Mouse (Mus musculus): ENCODE data around the gene Lrrc73.

Lrrc73 gene

DNA sequence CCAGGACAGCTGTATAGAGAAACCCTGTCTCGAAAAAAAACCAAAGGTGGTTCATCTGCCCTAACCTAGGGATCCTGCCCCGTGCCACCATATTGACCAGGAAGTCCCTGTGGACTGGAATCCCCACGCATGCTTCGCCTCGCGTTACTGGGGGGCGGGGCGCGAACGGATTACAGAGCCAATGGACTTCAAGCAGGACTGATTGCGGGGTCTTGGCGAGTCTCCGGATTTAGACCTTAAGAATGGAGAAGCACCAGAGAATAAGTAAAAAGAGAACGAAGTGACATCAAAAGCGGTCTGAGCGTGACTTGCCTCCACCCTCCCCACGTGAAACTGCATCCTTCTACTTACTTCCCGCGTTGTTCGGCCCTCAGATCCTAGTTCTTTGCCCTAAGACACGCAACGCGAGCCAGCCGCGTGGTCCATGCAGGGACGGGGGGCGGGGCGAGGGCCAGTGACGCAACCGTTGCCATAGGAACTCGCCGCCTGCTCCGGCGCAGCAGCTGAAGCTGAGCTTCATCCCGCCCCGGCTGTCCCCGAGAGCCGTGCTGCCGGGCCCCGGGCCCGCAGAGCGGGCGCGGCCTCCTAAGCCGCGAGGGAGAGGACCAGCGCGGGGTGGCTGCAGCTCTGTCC lies at the start of gene Lrrc73:
Gene Lrrc73, plus strand, starts transcription at position 80 of the 633 bp plus-strand sequence.
- in situ Hi-C loops (cut with MboI, MseI), result no loop called here

DNA sequence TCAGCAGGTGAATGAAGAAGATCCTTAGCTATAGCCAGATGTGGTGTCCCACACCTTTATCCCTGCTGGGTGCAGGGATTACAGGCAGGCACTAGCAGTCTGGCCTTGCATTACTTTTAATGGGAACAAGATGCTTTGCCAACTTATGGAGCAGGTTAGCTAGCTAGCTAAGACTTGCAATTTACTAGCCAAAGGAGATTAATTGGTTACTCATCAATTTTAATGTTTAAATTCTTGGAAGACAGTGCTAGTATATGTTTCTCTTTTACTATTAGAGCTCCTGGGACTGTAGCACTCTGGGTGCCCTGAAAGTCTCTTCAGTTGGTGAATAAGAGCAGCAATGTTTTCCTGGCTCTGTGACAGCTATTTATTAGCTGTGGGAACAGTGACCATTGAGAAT lies 46.7 kb upstream of the Lrrc73 start:
- in situ Hi-C loops (cut with MboI, MseI), result no loop called here

DNA sequence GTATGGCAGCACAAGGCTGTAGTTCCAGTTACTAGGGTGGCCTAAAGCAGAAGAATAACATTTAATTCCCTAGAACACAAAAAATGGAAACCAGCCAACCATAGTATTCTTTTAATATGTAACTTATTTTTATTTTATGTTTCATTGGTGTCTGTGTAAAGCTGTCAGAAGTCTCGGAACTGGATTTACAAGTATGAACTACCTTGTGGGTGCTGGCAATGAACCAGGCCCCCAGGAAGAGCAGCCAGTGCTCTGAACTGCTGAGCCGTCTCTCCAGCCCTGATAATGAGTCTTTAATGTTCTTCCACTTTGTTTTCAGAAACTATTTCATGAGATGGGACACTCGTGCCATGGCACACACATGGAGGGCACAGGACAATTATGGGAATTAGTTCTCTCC lies 42.8 kb upstream of the Lrrc73 start:
- in situ Hi-C loops (cut with MboI, MseI), result loop anchor here (10.0 kb wide), 1 partner anchor 744 kb away; no protein-coding TSS in a partner anchor

DNA sequence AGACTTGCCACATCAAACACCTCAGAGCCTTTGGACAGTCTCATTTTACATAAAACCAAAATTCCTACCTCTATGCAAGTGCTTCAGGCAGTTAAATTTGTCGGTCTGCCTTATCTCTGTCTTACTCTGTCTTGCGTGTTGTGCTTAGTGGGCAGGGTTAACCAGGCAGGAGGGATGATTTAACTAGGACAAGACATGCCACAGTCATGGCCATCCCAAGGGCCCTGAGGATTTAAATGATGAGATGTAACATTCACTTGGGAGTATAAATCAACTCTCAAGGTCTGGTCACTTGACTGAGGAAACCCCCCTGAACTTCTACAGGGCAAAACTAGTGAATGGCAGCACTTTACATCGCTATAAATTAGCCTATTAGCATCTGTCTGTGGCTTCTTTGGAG lies 31.7 kb upstream of the Lrrc73 start:
- in situ Hi-C loops (cut with MboI, MseI), result no loop called here

DNA sequence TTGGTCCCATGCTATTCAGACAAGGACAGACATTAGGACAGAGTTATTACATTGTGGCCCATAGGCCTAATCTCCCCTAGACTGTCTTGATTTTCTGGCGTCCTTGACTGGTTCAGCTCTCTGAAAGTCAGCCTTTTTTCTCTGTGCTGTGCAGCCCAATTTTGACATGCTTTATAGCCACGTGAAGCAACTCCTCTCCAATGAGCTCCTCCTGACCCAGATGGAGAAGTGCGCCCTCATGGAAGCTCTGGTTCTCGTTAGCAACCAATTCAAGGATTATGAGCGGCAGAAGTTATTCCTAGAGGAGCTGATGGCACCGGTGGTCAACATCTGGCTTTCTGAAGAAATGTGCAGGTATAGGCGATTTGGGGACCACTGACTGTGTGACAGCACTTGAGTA lies 25.8 kb upstream of the Lrrc73 start:
- in situ Hi-C loops (cut with MboI, MseI), result no loop called here

DNA sequence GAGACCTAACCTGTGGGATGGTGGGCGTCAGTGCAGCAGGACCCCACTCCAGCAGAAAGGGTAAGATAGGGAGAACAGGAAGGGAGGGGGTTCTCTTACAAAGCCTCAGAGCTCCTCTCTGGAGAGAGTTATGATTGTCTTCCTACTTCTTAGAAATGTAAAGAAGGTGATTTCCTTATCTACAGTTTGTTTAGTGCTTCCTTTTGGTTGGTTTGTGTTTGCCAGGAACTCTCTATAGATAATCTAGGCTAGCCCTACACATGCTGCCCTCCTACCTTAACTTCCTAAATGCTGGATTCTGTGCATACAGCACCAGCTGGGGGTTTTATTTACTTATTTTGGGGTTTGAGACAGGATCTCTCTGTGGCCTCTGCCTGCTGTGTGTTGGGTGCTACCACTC lies 17.3 kb upstream of the Lrrc73 start:
- in situ Hi-C loops (cut with MboI, MseI), result no loop called here

DNA sequence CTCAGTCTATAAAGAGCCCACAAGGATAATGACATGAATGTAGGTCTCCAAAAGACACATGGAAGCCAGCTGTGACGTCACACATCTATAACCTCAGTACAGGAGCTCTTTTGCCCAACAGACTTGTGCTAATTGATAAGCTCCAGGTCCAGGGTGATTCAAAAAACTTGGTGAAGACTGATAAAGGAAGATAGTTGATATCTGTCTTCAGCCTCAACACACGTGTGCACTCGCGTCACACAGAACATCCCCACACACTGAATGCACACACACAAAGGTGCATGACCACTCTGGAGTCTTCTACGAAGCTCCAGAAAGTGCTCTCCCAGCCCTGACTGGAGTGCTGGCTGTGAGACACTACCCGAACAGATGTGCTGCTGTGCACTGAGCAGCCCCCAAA lies 16.3 kb upstream of the Lrrc73 start:
- in situ Hi-C loops (cut with MboI, MseI), result no loop called here

DNA sequence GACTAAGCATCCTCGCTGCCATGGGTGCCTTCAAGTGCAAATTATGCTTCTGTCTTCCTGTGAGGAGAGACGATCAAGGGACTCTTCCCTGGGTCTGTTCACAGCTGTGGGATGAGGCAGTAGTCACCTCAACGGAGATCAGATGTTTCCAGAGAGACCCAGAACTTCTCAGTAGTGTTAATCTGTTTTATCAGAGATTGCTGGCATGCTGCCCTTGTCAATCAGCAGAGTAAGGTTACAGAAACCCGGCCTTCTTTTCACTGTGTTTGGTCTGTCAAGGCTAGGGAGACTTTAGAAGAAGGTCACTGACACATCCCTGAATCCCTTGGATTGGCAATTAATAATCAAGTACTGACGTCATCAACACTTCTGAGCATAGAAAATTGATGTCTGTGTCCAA lies 15.9 kb upstream of the Lrrc73 start:
- in situ Hi-C loops (cut with MboI, MseI), result no loop called here

DNA sequence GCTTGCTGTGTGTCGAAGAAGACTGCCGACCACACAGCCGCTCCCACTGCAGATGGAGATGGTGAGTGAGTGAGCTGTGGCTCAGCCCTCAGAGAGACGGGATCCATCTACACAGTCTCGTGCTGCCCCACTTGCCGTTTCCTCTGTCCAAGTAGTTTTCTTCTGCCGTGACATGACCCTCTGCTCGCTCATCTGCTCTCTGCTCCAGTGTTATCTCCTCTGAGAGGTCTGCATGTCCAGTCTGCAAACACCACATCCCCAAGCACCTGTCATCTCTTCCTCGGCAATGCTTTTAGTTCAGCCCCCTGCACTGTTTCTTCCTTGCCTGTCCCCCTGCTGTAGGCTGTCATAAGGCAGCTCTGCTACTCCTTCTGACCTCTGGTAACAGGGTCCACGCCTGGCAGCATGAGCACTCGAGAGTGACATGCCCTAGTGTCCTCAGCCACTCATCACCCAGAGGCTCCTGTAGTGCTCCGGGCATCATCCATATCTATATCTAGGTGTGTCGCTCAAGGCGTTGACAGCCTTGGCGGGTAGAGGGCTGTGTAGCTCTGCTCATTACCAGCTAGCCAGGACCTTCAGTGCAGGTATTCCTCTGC lies 13.7 kb upstream of the Lrrc73 start:
- in situ Hi-C loops (cut with MboI, MseI), result no loop called here

DNA sequence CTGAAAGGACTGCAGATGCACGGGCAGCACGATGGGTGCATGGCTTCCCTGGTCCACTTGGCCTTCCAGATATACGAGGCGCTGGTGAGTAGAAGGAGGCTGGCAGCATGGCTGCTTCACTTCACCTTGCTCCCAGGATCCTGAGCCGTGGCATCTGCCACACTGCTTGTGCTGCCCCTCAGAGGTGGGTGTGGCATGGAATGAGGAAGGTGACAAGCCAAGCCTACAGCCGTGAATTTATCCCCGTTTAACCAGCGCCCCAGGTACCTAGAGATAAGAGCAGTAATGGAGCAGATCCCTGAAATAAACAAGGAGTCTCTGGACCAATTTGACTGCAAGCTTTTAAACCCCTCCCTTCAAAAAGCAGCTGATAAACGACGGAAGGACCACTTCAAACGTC lies 11.9 kb upstream of the Lrrc73 start:
- in situ Hi-C loops (cut with MboI, MseI), result no loop called here

DNA sequence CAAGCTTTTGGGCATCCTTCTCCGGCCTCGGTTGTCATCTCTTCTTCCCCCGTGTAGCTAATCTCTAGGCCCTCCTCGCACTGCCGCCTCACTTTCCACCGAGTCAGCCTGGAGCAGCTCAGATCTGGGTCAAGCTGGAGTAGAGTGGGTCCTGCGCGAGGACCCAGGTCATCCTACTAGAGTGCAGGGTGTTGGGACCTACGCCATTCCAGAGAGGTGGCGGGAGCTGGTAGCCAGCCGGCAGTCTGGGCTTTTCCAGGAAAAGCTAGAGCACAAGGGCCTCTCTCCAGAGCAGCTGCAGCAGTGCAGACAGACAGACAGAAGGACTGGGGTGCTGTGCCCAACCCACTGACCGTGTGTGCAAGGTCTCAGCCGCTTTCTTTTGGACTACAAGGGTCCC lies 11.1 kb upstream of the Lrrc73 start:
- in situ Hi-C loops (cut with MboI, MseI), result no loop called here

DNA sequence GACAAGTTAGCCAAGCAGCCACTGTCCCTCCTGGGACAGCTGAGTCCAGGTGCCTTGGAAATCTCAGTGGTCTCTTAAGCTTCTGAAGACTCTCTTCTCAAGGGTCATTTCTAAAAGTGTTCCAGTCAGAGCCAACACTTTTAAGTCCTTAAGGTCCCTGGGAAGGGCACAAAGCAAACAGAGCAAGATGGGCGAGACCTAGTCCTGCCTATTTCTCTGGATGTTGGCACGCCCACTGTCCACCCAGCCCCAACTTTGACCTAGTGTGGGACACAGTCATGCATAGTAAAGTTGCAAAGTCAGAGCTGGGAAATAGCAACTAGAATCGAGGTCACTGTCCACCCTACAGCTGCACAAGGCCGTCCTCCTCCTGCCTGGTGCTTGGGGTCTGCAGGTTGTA lies 10.3 kb upstream of the Lrrc73 start:
- in situ Hi-C loops (cut with MboI, MseI), result no loop called here

DNA sequence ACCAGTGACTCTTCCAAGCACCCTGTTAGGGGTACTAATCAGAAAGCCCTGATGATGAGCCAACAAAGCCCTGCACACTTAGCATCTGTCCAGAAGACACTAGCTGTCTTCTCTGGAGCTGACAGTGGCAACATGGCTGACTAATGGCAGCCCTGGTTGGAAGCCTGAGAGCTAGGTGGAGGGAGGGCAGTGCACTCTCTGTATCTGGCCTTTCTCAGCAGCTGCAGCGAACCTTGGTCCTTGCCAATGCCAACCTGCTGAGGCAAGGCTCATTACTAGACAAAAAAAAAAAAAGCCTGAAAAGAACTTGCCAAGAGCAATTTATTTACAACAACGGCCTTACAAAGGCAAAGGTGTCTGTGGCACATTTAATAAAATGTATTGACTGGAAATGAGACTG lies 9.7 kb upstream of the Lrrc73 start:
- in situ Hi-C loops (cut with MboI, MseI), result no loop called here

DNA sequence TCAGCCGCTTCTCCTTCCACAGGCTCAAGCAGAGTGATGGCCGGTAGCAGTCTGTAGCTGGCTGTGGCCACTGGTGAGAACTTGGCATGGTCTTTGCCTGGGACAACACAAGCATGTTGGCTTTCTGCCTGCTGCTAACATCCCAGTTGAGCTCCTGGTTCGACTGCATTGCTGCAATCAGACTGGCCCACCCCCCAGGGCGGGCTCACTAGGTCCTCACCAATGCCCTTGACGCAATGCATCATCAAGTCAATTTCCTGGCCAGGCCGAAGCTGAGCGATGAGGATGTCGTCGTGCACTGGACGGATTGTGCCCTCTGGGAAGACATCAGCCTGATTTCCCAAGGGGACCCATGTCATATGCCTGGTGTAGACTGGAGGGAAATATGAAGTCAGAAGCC lies 8.8 kb upstream of the Lrrc73 start:
- in situ Hi-C loops (cut with MboI, MseI), result no loop called here

DNA sequence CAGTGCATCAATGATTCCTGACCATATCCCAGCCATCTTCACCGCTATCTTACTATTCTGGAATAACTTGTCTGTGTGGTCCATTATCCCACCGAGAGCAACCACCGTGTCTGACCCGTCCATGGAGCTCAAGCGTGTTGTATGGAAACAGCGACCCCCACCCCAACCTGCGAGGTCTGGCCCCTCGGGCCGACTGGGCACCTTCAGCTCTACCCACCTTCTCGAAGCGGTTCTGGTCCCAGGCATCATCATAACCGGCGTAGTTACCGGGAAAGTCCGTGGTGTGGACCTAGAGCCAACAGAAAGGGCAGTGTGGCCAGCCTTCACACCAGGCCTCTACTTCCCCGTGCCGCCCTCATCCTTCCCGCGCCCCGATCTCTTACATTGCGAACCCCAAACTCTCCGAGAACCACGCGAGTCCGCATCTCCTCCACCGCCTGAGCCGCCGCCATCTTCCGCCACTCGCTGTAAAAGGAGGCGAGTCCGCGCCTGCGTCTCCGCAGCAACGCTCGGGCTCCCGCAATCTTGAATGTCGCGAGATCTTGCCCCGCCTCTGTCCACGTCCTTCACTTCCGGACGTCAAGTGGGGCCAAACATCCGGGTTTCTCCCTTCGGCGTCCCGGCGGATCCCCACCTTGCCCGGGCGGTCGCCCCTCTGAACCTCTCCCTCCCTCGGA lies 5.7 kb upstream of the Lrrc73 start, which contains the start of the genes Polr1c and Yipf3:
Gene Polr1c, minus strand, starts transcription at position 543 of the 677 bp plus-strand sequence.
Gene Yipf3, plus strand, starts transcription at position 569 of the 677 bp plus-strand sequence.
- in situ Hi-C loops (cut with MboI, MseI), result loop anchor here (5.0 kb wide), 1 partner anchor 80 kb away; no protein-coding TSS in a partner anchor

DNA sequence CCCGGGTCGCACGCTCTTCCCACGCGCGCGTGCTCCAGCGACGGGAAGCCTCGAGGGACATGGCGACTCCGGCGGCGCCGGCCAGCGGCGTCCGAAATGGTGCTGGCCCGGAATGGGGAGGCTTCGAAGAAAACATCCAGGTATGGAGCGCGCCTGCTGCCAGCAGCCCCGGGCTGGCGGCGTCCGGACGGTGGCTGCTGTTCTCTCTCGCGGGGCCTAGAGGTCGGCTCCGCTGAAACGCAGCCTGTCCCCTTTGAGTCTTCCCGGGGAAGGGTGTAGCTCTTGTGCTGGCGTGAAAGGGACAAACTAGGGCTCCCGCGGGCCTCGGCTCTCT lies 5.2 kb upstream of the Lrrc73 start:
- in situ Hi-C loops (cut with MboI, MseI), result loop anchor here (5.0 kb wide), 1 partner anchor 81 kb away; no protein-coding TSS in a partner anchor

DNA sequence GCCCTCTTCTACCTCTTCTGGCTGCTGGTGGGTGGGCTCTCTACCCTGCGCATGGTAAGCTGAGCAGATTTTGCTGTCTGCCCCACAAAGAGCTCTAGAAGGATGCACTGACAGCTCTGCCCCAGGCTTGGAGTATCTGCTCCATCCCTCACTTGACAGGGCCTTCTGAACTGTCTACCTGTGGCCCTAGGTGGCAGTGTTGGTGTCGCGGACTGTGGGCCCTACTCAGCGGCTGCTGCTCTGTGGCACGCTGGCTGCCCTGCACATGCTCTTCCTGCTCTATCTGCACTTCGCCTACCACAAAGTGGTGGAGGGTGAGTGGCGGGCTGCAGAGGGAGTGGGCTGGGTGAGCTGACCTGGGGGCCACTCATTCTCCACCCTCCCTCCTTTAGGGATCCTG lies 2.2 kb upstream of the Lrrc73 start:
- in situ Hi-C loops (cut with MboI, MseI), result no loop called here

DNA sequence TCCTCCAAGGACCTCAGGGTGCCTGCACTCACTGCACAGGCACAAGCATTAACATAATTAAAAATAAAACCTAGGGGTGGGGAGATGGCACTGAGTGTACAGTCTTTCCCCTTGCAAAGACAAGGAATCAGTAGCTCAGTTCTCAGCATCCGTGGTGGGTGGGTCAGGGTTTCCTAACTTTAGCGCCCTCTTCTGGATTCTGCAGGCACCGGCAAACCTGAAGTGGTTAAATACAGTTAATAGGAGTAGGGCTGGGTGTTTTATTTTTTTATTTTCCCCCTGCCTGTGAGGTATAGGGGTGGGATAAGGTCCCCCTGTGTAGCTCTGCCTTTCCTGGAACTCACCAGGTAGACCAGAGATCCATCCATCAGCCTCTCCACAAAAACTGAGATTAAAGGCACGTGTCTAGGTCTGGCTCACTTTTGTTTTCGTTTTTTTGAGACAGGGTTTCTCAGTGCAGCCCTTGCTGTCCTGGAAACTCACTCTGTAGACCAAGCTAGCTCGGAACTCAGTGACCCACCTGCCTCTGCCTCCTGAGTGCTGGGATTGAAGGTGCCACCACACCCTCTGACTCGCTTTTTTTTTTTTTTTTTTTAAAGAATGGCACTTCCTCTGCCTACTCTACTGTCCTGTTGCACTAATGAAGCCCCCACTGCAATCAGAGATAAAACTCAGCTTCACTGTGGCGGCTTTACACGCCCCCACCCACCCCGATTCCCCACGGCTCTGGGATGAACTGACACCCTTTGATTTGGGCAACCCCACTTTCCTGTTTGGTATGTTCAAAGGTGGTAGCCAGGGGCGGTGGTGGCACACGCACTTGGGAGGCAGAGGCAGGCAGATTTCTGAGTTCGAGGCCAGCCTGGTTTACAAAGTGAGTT lies 520 bp upstream of the Lrrc73 start:
- in situ Hi-C loops (cut with MboI, MseI), result no loop called here

DNA sequence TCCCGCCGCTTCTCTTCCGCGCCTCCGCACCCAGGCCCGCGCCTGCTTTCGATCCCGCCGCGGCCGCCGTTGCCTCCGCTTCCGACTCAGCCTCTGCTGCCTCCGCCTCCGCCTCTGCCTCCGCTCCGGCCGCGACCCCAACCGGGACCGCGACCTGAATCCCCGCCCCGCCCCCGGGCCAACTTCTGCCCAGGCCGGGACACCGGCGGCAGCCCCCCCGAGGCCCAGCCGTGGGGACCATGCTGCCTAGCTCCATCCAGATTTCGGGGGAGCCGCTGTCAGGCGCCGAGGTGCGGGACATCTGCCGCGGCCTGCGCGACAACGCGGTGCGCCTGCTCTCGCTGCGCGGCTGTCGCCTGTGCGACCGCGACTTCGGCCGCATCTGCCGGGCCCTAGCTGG lies 775 bp downstream of the Lrrc73 start:
- in situ Hi-C loops (cut with MboI, MseI), result no loop called here

DNA sequence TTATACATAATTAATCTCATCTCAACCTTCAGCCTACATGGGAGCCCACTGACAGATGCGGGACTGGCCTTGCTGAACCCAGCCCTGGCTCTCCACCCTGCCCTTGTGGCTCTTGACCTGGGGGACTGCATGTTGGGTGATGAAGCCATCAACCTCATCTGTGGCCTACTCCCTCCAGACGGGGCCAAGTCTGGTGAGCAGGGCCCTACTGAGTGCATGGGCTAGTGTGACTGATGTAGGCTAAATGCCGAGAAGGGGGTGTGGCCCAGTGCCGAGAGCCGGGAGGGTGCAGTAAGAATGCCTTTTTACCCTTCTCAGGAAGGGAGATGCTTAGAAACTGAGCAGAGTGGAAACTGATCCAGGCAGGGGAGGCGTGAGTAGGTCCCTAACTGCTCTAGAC lies 1.8 kb downstream of the Lrrc73 start:
- in situ Hi-C loops (cut with MboI, MseI), result no loop called here

DNA sequence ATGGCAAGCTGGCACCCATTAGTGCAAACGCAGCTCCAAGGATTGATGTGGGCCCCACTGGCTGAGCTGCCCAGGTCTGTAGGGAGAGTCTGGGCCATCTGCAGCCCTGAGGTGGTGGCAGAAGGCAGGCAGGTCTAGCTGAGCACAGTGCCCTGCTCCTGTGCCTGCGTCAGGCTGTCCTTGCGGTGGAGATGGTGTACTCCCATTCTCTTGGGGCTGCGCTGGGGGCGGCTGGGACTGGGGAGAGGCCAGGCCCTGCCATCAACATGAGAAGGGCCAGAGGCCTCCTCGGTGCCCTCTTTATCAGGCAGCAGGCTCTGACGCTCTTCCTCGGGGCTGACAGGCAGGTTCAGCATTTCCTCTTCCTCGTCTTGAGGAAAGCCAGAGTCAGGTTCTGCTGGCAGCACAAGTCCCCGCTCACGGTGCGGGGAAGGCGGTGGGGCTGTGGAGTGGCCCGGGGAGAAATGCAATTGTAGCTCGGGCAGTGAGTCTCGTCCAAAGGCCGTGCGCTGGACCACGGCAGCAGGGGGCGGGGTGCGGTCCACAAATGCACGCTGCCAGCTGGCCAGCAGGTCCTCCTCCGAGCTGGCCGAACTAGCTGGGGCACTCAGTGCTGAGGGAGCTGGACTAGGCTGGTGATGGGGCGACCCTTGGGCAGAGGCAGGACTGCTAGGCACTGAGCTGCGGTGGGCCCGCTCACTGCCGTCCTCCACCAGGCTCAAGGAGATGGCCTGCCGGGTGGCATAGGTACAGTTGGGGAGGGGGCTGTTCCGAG lies 5.1 kb downstream of the Lrrc73 start:
- in situ Hi-C loops (cut with MboI, MseI), result no loop called here

All from T-helper 1 cell (primary cell).